Mouse (Mus musculus): ENCODE results near the gene Grhl3. TPM values are rescaled to one million over a fixed set of nuclear protein-coding genes. Genes with fewer than 3 reads are reported as not detected.

Grhl3 gene
- polyA plus RNA-seq, 1 experiment = 0.24 TPM

DNA sequence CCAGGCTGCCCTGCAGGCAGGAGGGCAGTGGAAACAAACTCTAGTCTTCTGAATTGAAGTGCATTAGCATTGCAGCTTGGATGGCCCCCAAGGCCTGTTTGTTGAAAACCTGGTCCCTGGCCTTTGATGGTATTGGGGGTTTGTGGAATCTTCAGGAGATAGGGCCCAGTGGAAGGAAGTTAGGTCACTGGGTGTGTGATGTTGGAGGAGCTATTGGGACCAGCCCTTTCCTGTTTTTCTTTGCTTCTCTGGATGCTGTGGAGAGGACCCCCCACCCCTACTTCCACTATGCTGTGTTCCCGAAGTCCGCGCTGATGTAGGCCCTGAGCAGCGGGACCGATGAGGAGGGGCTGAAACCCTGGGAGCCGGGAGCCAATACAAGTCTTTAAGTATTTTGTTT lies 75.3 kb downstream of the Grhl3 start:
- no peak for DNase-seq (ENCODE audit: low read depth, low spot score)
- 88% methylated on average over 6 of the region's 6 CpGs for WGBS

DNA sequence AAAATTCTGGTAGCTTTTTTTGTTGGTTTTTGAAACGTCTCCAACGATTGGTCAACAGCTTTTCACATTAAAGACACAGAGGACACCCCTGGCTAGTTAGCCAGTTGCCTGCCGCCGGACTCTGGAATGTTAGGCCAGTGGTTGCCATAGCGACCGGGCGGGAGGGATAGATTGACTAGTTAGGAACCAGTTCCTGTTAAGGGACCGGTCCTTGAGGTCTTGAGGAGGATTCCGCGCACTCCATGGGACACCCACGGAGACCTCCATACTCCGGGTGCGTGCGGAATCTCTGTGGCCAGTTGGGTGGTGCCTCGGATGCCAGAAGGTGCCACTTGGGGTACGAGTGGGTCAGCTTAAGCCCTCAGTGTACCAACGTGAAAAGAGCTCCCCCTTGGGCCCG lies 77.6 kb downstream of the Grhl3 start:
- no peak for DNase-seq (ENCODE audit: low read depth, low spot score)
- 32% methylated on average over 18 of the region's 18 CpGs for WGBS

DNA sequence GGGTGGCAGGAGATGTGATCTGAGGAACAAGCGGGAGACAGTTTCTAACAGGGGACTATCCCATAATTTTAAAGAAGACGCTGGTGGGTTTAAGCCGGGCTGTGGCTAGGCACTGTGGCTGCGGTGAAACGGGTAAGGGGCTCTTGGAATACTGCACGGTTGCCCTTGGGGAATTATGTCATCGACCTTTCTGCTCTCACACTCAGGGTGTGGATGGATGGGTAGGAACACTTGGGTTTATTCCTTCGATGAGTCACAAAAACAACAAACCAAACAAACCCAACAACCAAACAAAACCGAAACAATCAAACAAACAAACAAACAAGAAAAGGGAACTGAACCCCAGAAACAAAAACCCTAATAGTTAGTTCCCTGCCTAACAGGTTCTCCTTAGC lies 78.0 kb downstream of the Grhl3 start:
- DNase-seq (ENCODE audit: low read depth, low spot score) = no peak
- WGBS = 14% methylated on average over 9 of the region's 9 CpGs

DNA sequence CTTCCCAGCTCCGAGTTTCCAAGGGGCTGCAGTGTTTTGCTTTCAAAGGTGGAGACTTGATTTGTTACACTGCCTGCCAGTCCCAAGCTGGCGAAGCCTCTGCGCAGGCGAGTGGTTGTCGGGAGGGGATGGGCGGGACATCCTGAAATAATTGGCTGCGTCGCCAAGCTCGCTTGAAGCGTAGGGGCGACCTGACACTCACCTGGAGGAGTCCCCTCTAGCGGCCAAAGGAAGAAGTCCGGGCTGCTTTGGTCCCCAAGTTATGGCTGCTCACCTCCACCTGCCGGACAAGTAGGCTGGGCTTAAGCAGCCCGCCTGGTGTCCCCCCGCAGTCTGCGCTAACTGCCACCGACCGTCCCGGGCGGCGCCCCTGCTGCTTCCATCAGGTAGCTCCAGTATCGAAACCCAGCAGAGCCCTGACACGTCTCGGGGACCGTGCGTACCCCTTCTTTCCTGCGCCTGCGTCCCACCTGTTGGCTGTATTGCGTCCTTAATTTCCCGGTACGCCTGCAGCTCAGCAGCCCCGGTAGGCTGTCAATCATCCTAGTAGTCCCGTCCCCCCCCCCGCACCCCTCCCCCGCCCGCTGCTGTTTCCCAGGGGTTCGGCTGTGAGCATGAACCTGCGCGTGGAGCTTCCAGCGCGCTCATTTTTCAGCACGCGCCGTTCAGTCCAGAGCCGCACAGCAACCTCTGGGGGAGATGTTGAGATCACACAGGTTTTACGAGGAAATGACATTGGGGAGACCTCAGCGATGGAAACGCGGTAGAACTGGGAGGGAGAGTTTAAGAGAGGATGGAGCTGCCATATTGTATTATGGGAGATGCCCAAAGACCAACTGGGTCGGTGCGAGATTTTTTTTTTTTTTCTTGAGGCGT lies 78.7 kb downstream of the Grhl3 start, which contains the start of the genes Stpg1 and Nipal3:
Gene Stpg1 (plus strand): TSS at position 270 of the 876 bp plus-strand sequence.
Gene Nipal3 (minus strand): TSS at position 518 of the 876 bp plus-strand sequence.
- DNase-seq (ENCODE audit: low read depth, low spot score) = peak; percentile 96
- under 1% methylated on average over 53 of the region's 53 CpGs for WGBS

DNA sequence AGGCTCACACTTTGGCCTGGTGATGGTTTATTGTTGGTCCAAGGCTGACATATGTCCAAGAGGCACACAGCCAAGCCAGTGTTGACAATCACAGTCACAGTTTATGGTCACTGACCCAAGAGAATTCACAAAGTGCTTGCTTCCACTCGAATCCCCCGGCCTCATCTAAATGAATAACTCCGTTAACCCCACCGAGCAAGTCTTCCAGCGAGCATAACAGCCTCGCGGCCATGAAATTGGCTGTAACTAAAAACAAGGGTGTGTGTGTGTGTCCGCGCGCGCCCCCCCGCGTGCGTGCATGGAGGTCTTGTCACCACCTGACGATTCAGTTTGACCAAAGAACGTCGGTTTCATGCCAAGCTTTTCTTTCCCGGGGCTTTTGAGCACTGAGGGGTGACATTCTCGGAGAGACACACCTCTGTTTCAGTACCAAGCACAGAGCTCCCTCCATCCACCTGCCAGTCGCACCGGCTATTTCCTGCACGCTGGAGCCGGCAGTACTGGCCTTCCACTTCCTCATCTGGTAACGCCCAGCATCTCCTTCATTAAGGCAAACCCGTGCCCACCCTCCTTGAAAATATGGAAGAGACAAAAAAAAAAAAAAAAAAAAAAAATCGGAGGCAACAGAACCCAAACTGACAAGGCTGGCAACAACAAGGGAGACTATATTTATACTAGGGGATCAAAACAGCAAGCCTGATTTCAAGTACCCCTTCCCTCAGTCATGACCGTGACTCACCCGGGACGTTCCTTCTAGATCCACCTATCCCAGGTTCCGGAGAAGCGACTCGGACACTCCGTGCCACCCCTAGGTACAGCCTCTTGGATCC lies 79.5 kb downstream of the Grhl3 start:
- WGBS = under 1% methylated on average over 33 of the region's 33 CpGs

GRCm38 (mm10) chr4:135493271-135493670 lies 80.2 kb downstream of the Grhl3 start:
- no peak for DNase-seq (ENCODE audit: low read depth, low spot score)
- WGBS = 11% methylated on average over 4 of the region's 4 CpGs

More for the DNA sequence above, 79.5 kb downstream of the Grhl3 start:
- DNase-seq (ENCODE audit: low read depth, low spot score) = no peak

Other genes with a start within 250 kb of the Grhl3 start
- 19.5 and 28.0 TPM in 2 replicates for gene Srrm1, start 220.3 kb downstream of the Grhl3 start, polyA plus RNA-seq (2012; rRNA removed)
- 0.73 and 0.74 TPM in 2 replicates for gene Ncmap, start 175.4 kb downstream of the Grhl3 start, polyA plus RNA-seq (2012; rRNA removed)
- 7.7 and 8.4 TPM in 2 replicates for gene Rcan3, start 139.8 kb downstream of the Grhl3 start, polyA plus RNA-seq (2012; rRNA removed)
- gene Stpg1, start 78.8 kb downstream of the Grhl3 start, polyA plus RNA-seq (2012; rRNA removed) = 0.21 TPM in 2 replicates
- gene Nipal3, start 78.6 kb downstream of the Grhl3 start, polyA plus RNA-seq (2012; rRNA removed) = 25.5 and 32.8 TPM in 2 replicates
- gene Ifnlr1, start 112.7 kb upstream of the Grhl3 start, polyA plus RNA-seq (2012; rRNA removed) = 6.8 and 10.9 TPM in 2 replicates
- 32.7 and 106 TPM in 2 replicates for gene Il22ra1, start 154.5 kb upstream of the Grhl3 start, polyA plus RNA-seq (2012; rRNA removed)
- gene Myom3, start 186.1 kb upstream of the Grhl3 start, polyA plus RNA-seq (2012; rRNA removed) = 1.1 and 1.3 TPM in 2 replicates